Mouse (Mus musculus): ENCODE results near the gene Gtf2f2. TPM values are rescaled to one million over a fixed set of nuclear protein-coding genes. Genes with fewer than 3 reads are reported as not detected.
"Not testable (repeated sequence)": the region's sequence is repeated elsewhere in the genome, so short reads cannot be mapped to it uniquely, and the experiment has no call there.

Gtf2f2 gene
- polyA plus RNA-seq, 1 experiment = 8.3 TPM

DNA sequence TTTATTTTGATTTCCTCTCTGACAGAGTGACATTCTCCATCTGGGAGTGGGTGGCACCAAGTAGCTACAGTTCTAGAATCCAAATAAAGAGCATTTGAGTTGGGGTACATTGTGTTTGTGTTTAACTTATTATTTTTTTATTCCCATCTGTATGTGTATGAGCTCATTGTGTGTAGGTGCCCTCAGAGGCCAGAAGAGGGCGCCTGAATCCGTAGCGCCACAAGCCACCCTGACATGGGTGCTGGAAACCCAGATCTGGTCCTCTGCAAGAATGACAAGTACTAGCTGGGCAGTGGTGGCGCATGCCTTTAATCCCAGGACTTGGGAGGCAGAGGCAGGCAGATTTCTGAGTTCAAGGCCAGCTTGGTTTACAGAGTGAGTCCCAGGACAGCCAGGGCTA is 138.9 kb downstream of the Gtf2f2 start:
- peaks cover 3% of the 10 kb centered on the region; the same call in 1 of the 2 replicates for H3K9me3 ChIP-seq
- no peak overlapping the region for H3K4me3 ChIP-seq (replicated peaks)
- no peak for TF ChIP-seq FLI1 (IDR thresholded peaks at IDR 0.05; ENCODE audit: low read length)
- TF ChIP-seq GATA1 (IDR thresholded peaks at IDR 0.05; ENCODE audit: borderline replicate concordance, low read length) = no peak
- no peaks in the 10 kb centered on the region for H3K36me3 ChIP-seq (replicated peaks; ENCODE audit: low read length)
- H3K27me3 ChIP-seq (replicated peaks) = peaks cover 4% of the 10 kb centered on the region
- peaks cover 9% of the 10 kb centered on the region for H3K4me1 ChIP-seq

DNA sequence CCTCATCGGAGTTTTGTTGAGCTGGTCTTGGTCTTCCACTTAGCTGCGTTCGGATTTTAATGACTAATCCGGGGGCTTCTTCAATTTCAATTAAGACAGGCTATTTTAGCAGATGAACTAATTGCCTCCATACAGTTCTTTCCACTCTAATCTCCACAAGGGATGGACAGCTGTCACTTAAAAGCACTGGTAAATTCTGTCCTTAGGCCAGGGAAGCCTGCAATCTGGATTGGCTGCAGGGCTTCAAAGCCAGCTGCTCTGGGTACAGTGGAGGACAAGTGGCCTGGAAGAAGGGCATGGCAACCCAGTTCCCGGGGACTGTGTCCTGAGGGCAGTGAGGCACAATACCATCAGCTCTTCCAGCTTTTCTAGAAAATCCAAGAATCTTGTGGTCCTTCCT is 139.6 kb downstream of the Gtf2f2 start:
- H3K36me3 ChIP-seq (replicated peaks; ENCODE audit: low read length) = no peaks in the 10 kb centered on the region
- H3K9me3 ChIP-seq = peaks cover 3% of the 10 kb centered on the region; the same call in 1 of the 2 replicates
- TF ChIP-seq GATA1 (IDR thresholded peaks at IDR 0.05; ENCODE audit: borderline replicate concordance, low read length) (no peak), FLI1 (IDR thresholded peaks at IDR 0.05; ENCODE audit: low read length) (no peak)
- peaks cover 7% of the 10 kb centered on the region for H3K27me3 ChIP-seq (replicated peaks)
- no peak overlapping the region for H3K4me3 ChIP-seq (replicated peaks)
- H3K4me1 ChIP-seq = peaks cover 9% of the 10 kb centered on the region

DNA sequence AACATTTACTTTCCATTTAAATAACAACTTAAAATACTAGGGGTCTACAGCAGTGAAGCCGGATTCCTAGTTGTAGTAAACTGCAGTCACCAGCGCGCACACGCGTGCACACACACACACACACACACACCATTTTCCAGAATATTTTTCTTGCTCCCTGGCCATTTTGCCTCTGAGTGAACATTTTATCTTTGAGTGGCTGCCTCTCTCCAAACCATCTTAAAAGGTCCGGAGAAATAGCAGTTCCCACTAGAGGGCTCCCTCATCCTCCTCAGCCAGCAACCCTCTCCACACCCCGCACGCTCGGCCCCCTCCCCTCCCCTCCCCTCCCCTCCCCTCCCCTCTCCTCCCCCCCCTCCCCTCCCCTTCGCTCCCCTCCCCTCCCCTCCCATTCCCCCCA is 140.0 kb downstream of the Gtf2f2 start:
- TF ChIP-seq FLI1 (IDR thresholded peaks at IDR 0.05; ENCODE audit: low read length) (no peak), GATA1 (IDR thresholded peaks at IDR 0.05; ENCODE audit: borderline replicate concordance, low read length) (no peak)
- Histone ChIP-seq H3K9me3 (peaks cover 3% of the 10 kb centered on the region; the same call in 1 of the 2 replicates), H3K27me3 (replicated peaks) (peaks cover 7% of the 10 kb centered on the region), H3K36me3 (replicated peaks; ENCODE audit: low read length) (no peaks in the 10 kb centered on the region), H3K4me3 (replicated peaks) (peak overlapping the region; percentile 79), H3K4me1 (peaks cover 9% of the 10 kb centered on the region)

DNA sequence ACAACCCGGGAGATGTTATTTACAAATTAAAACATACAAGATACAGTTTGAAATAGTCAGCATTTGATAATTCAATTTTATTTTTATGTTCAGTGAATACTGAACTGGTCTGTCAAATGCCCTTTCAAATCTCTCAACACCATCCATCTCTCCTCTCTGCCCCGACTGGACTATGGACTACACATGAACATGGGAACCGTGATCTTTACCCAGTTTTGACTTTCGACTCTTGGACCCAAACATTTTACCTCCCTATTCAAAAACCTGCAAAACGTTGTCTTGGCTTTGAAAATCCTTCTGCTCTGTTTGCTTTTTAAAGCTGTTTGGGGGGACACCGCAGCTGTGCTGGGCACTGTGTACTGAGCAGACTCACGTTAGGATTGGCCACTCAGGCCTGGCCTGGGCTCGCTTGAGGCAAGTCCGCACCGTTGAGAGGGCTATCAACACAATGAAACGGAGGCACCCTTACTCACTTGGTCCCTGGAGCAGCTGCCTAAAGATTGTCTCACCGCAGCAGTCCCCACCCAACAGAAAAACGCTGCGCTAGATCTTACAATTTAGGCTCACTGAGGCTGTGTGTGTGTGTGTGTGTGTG is 140.8 kb downstream of the Gtf2f2 start:
- Histone ChIP-seq H3K4me1 (peaks cover 9% of the 10 kb centered on the region), H3K27me3 (replicated peaks) (peaks cover 3% of the 10 kb centered on the region), H3K4me3 (replicated peaks) (no peak overlapping the region), H3K36me3 (replicated peaks; ENCODE audit: low read length) (no peaks in the 10 kb centered on the region), H3K9me3 (peaks cover 3% of the 10 kb centered on the region; the same call in 1 of the 2 replicates)
- TF ChIP-seq FLI1 (IDR thresholded peaks at IDR 0.05; ENCODE audit: low read length) (no peak), GATA1 (IDR thresholded peaks at IDR 0.05; ENCODE audit: borderline replicate concordance, low read length) (no peak)

GRCm38 (mm10) chr14:75868028-75868427 is 142.6 kb downstream of the Gtf2f2 start:
- H3K36me3 ChIP-seq (replicated peaks; ENCODE audit: low read length); H3K4me3 ChIP-seq (replicated peaks); H3K9me3 ChIP-seq; H3K27me3 ChIP-seq (replicated peaks): not testable (repeated sequence)
- H3K4me1 ChIP-seq = peaks cover 12% of the 10 kb centered on the region

DNA sequence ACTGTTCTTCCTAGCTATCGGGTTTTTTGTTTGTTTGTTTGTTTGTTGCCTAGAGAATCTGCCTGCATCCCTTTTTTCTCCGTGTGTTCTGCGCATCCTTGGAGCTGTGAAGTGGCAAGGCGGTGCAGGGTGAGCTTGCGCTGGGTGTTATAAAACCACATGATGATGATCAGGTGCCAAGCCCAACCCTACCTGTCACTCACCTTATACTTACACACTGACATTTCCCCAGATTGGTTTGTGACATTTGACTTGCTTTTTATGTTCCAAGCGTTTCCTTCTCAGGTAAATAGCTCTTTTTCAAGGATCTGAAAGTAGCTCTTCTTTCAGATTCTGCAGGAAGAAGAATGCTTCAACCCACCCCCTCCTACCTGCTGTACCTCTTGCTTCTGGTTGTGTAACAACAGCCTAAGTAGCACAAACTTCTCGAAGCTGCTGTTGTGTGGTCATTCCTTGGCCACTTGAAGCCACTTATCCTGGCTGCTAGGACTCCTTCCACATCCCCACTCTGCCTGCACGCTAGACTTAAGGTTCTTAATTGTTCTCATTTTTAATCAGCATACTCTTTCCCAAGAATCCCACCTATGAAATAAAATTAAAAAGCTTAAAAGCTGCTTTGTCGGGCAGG is 143.8 kb downstream of the Gtf2f2 start:
- Histone ChIP-seq H3K4me1 (peaks cover 12% of the 10 kb centered on the region), H3K9me3 (peaks cover 7% of the 10 kb centered on the region), H3K27me3 (replicated peaks) (peaks cover 3% of the 10 kb centered on the region), H3K36me3 (replicated peaks; ENCODE audit: low read length) (no peaks in the 10 kb centered on the region), H3K4me3 (replicated peaks) (no peak overlapping the region)
- no peak for TF ChIP-seq GATA1 (IDR thresholded peaks at IDR 0.05; ENCODE audit: borderline replicate concordance, low read length)

GRCm38 (mm10) chr14:75863549-75864409 is 146.9 kb downstream of the Gtf2f2 start:
- no peaks in the 10 kb centered on the region for H3K36me3 ChIP-seq (replicated peaks; ENCODE audit: low read length)
- TF ChIP-seq FLI1 (IDR thresholded peaks at IDR 0.05; ENCODE audit: low read length) (no peak), GATA1 (IDR thresholded peaks at IDR 0.05; ENCODE audit: borderline replicate concordance, low read length) (no peak)
- H3K27me3 ChIP-seq (replicated peaks) = peaks cover 3% of the 10 kb centered on the region
- H3K4me1 ChIP-seq = peaks cover 18% of the 10 kb centered on the region
- peaks cover 5% of the 10 kb centered on the region for H3K9me3 ChIP-seq
- H3K4me3 ChIP-seq (replicated peaks) = no peak overlapping the region

GRCm38 (mm10) chr14:75862701-75863100 is 148.0 kb downstream of the Gtf2f2 start:
- Histone ChIP-seq H3K4me1 (peaks cover 24% of the 10 kb centered on the region), H3K9me3 (peaks cover 5% of the 10 kb centered on the region), H3K27me3 (replicated peaks) (peaks cover 3% of the 10 kb centered on the region), H3K36me3 (replicated peaks; ENCODE audit: low read length) (no peaks in the 10 kb centered on the region), H3K4me3 (replicated peaks) (no peak overlapping the region)
- TF ChIP-seq FLI1 (IDR thresholded peaks at IDR 0.05; ENCODE audit: low read length) (no peak), GATA1 (IDR thresholded peaks at IDR 0.05; ENCODE audit: borderline replicate concordance, low read length) (no peak)

- H3K36me3 ChIP-seq (replicated peaks; ENCODE audit: low read length) = no peaks in the 10 kb centered on the region
- no peak for TF ChIP-seq GATA1 (IDR thresholded peaks at IDR 0.05; ENCODE audit: borderline replicate concordance, low read length)
- TF ChIP-seq FLI1 (IDR thresholded peaks at IDR 0.05; ENCODE audit: low read length) = no peak
- peaks cover 11% of the 10 kb centered on the region for H3K9me3 ChIP-seq
- H3K27me3 ChIP-seq (replicated peaks) = no peaks in the 10 kb centered on the region
- H3K4me3 ChIP-seq (replicated peaks) = no peak overlapping the region
- peaks cover 29% of the 10 kb centered on the region for H3K4me1 ChIP-seq
These were observed 151.0 kb downstream of the Gtf2f2 start for GRCm38 (mm10) chr14:75859619-75860018.

- Histone ChIP-seq H3K36me3 (replicated peaks; ENCODE audit: low read length) (no peaks in the 10 kb centered on the region), H3K9me3 (peaks cover 11% of the 10 kb centered on the region), H3K4me1 (peaks cover 20% of the 10 kb centered on the region), H3K4me3 (replicated peaks) (no peak overlapping the region), H3K27me3 (replicated peaks) (no peaks in the 10 kb centered on the region)
- TF ChIP-seq GATA1 (IDR thresholded peaks at IDR 0.05; ENCODE audit: borderline replicate concordance, low read length) (no peak), FLI1 (IDR thresholded peaks at IDR 0.05; ENCODE audit: low read length) (no peak)
These were observed 152.5 kb downstream of the Gtf2f2 start for GRCm38 (mm10) chr14:75858181-75858580.
